Mouse (Mus musculus) intestine, embryonic 16.5 days (tissue): ENCODE data around the gene Chml. TPM values are rescaled to one million over a fixed set of nuclear protein-coding genes. Genes with fewer than 3 reads are reported as not detected.

Experiments used
- ATAC-seq: fragments of 200-750 bp; cut with Nextera tagmentation; 2 replicates; pipeline ENCODE4 v1.8.0; 2017; ENCODE audit warnings: moderate TSS enrichment, moderate library complexity
- H3K27ac ChIP-seq: fragments of 300-500 bp; sonication (generic); 2 replicates; pipeline ENCODE4 v1.5.1; 2014; ENCODE audit warnings: mild to moderate bottlenecking, low read length
- H3K27me3 ChIP-seq: fragments of 300-500 bp; sonication (generic); replicated peaks from 2 replicates; pipeline ENCODE4 v1.6.1; 2014; ENCODE audit warnings: low read length, control low read depth, mixed read lengths; ENCODE audit not compliant: control insufficient read depth, insufficient read depth
- H3K36me3 ChIP-seq: fragments of 300-500 bp; sonication (generic); 2 replicates; pipeline ENCODE4 v1.6.1; 2014; ENCODE audit warnings: low read length, control low read depth; ENCODE audit not compliant: control insufficient read depth, insufficient read depth
- H3K4me1 ChIP-seq: fragments of 300-500 bp; sonication (generic); 2 replicates; pipeline ENCODE4 v1.6.1; 2014; ENCODE audit warnings: low read length, control low read depth, mixed read lengths; ENCODE audit not compliant: control insufficient read depth, insufficient read depth
- H3K4me2 ChIP-seq: fragments of 300-500 bp; sonication (generic); 2 replicates; pipeline ENCODE4 v1.6.1; 2014; ENCODE audit warnings: low read depth, low read length, control low read depth
- H3K4me3 ChIP-seq: fragments of 300-500 bp; sonication (generic); 2 replicates; pipeline ENCODE4 v1.5.1; 2014; ENCODE audit warnings: mild to moderate bottlenecking, low read length
- H3K9ac ChIP-seq: fragments of 300-500 bp; sonication (generic); 2 replicates; pipeline ENCODE4 v1.6.1; 2014; ENCODE audit warnings: low read depth, low read length
- H3K9me3 ChIP-seq: fragments of 300-500 bp; sonication (generic); 2 replicates; pipeline ENCODE4 v1.6.1; 2016; ENCODE audit warnings: low read length, control low read depth; ENCODE audit not compliant: control insufficient read depth
- WGBS: fragments of 180-500 bp; shearing (Covaris S2); extraction: QIAGEN DNeasy Blood & Tissue Kit; methylation state at CpG from one replicate; pipeline ENCODE4 v1.1.7; 2014; 5-methylcytosine and 5-hydroxymethylcytosine counted together
- polyA plus RNA-seq: library from polyadenylated mRNA; unstranded; fragments of >200 nt; fragmentation: Nextera tagmentation; extraction: Ambion mirVana; gene quantifications from 2 replicates; pipeline ENCODE4 v1.2.1, GENCODE M21; 2015

The Chml gene
- polyA plus RNA-seq, 1 experiment from 2014 or later = 1.7 TPM

GRCm38 (mm10) chr1:175670042-175670441 lies 22.7 kb downstream of the Chml start:
- no peak for ATAC-seq
- 80% methylated on average over 7 of the region's 7 CpGs for WGBS
- H3K4me3 ChIP-seq = no peak overlapping the region
- H3K27me3 ChIP-seq = no peaks in the 10 kb centered on the region
- no peaks in the 10 kb centered on the region for H3K36me3 ChIP-seq
- no peaks in the 10 kb centered on the region for H3K9me3 ChIP-seq
- H3K27ac ChIP-seq = no peak overlapping the region
- no peaks in the 10 kb centered on the region for H3K4me1 ChIP-seq
- H3K9ac ChIP-seq = no peak overlapping the region
- H3K4me2 ChIP-seq = no peak overlapping the region

GRCm38 (mm10) chr1:175669456-175669855 lies 23.2 kb downstream of the Chml start:
- H3K4me2 ChIP-seq = no peak overlapping the region
- no peaks in the 10 kb centered on the region for H3K27me3 ChIP-seq
- no peak overlapping the region for H3K4me3 ChIP-seq
- H3K36me3 ChIP-seq = no peaks in the 10 kb centered on the region
- no peaks in the 10 kb centered on the region for H3K9me3 ChIP-seq
- no peak for ATAC-seq
- H3K27ac ChIP-seq = no peak overlapping the region
- H3K9ac ChIP-seq = no peak overlapping the region
- 86% methylated on average over 3 of the region's 3 CpGs for WGBS
- H3K4me1 ChIP-seq = no peaks in the 10 kb centered on the region

- WGBS = 77% methylated on average over 5 of the region's 5 CpGs
- ATAC-seq = peak; percentile 64
Measured at GRCm38 (mm10) chr1:175668666-175669405, 23.9 kb downstream of the Chml start.

GRCm38 (mm10) chr1:175659900-175660299 lies 32.8 kb downstream of the Chml start:
- H3K9ac ChIP-seq = no peak overlapping the region
- H3K4me3 ChIP-seq = no peak overlapping the region
- ATAC-seq = no peak
- H3K9me3 ChIP-seq = no peaks in the 10 kb centered on the region
- no peak overlapping the region for H3K27ac ChIP-seq
- H3K36me3 ChIP-seq = no peaks in the 10 kb centered on the region
- no peaks in the 10 kb centered on the region for H3K27me3 ChIP-seq
- H3K4me1 ChIP-seq = no peaks in the 10 kb centered on the region
- 93% methylated on average over 4 of the region's 4 CpGs for WGBS
- H3K4me2 ChIP-seq = no peak overlapping the region

More at GRCm38 (mm10) chr1:175668666-175669405, 23.9 kb downstream of the Chml start:
- H3K36me3 ChIP-seq = no peaks in the 10 kb centered on the region
- no peaks in the 10 kb centered on the region for H3K9me3 ChIP-seq
- H3K27me3 ChIP-seq = no peaks in the 10 kb centered on the region
- no peak overlapping the region for H3K27ac ChIP-seq
- no peaks in the 10 kb centered on the region for H3K4me1 ChIP-seq
- no peak overlapping the region for H3K4me3 ChIP-seq
- no peak overlapping the region for H3K9ac ChIP-seq
- no peak overlapping the region for H3K4me2 ChIP-seq

GRCm38 (mm10) chr1:175648615-175649014 lies 44.1 kb downstream of the Chml start:
- H3K4me1 ChIP-seq = no peaks in the 10 kb centered on the region
- no peaks in the 10 kb centered on the region for H3K27me3 ChIP-seq
- H3K27ac ChIP-seq = no peak overlapping the region
- WGBS = 88% methylated on average over 4 of the region's 4 CpGs
- no peaks in the 10 kb centered on the region for H3K36me3 ChIP-seq
- no peaks in the 10 kb centered on the region for H3K9me3 ChIP-seq
- H3K4me2 ChIP-seq = no peak overlapping the region
- no peak overlapping the region for H3K4me3 ChIP-seq
- no peak overlapping the region for H3K9ac ChIP-seq
- no peak for ATAC-seq

GRCm38 (mm10) chr1:175646952-175647351 lies 45.7 kb downstream of the Chml start:
- Histone ChIP-seq H3K27me3 (no peaks in the 10 kb centered on the region), H3K4me2 (no peak overlapping the region), H3K27ac (no peak overlapping the region), H3K9me3 (no peaks in the 10 kb centered on the region), H3K4me3 (no peak overlapping the region), H3K9ac (no peak overlapping the region), H3K4me1 (no peaks in the 10 kb centered on the region), H3K36me3 (no peaks in the 10 kb centered on the region)
- peak; percentile 89 for ATAC-seq
- 33% methylated on average over 9 of the region's 9 CpGs for WGBS

- H3K9me3 ChIP-seq = no peaks in the 10 kb centered on the region
- no peaks in the 10 kb centered on the region for H3K4me1 ChIP-seq
- no peaks in the 10 kb centered on the region for H3K27me3 ChIP-seq
- H3K4me3 ChIP-seq = no peak overlapping the region
- H3K9ac ChIP-seq = no peak overlapping the region
- no peaks in the 10 kb centered on the region for H3K36me3 ChIP-seq
- H3K27ac ChIP-seq = no peak overlapping the region
- 63% methylated on average over 5 of the region's 5 CpGs for WGBS
- no peak overlapping the region for H3K4me2 ChIP-seq
- no peak for ATAC-seq
Measured at GRCm38 (mm10) chr1:175643496-175644265, 49.0 kb downstream of the Chml start.

- Histone ChIP-seq H3K4me1 (no peaks in the 10 kb centered on the region), H3K27ac (no peak overlapping the region), H3K9me3 (no peaks in the 10 kb centered on the region), H3K27me3 (no peaks in the 10 kb centered on the region), H3K4me3 (no peak overlapping the region), H3K36me3 (no peaks in the 10 kb centered on the region), H3K4me2 (no peak overlapping the region), H3K9ac (no peak overlapping the region)
- ATAC-seq = no peak
- 74% methylated on average over 6 of the region's 6 CpGs for WGBS
Measured at GRCm38 (mm10) chr1:175640435-175641150, 52.1 kb downstream of the Chml start.

GRCm38 (mm10) chr1:175639072-175639471 lies 53.6 kb downstream of the Chml start:
- Histone ChIP-seq H3K4me2 (no peak overlapping the region), H3K9ac (no peak overlapping the region), H3K4me1 (no peaks in the 10 kb centered on the region), H3K27ac (no peak overlapping the region), H3K27me3 (no peaks in the 10 kb centered on the region), H3K36me3 (no peaks in the 10 kb centered on the region), H3K4me3 (no peak overlapping the region), H3K9me3 (no peaks in the 10 kb centered on the region)
- 83% methylated on average over 7 of the region's 7 CpGs for WGBS
- ATAC-seq = no peak
